Mouse (Mus musculus) limb, embryonic 15.5 days (tissue): ENCODE measurements around the gene Etl4. TPM values are rescaled to one million over a fixed set of nuclear protein-coding genes. Genes with fewer than 3 reads are reported as not detected.

ENCODE experiments used
- ATAC-seq: fragments of 200-750 bp; cut with Nextera tagmentation; 2 replicates; pipeline ENCODE4 v1.8.0; 2017; ENCODE audit warnings: low read depth, moderate TSS enrichment; ENCODE audit not compliant: insufficient number of reproducible peaks, low FRiP score, low TSS enrichment
- H3K27ac ChIP-seq: fragments of 300-500 bp; sonication (generic); 2 replicates; pipeline ENCODE4 v1.5.1; 2015; ENCODE audit warnings: moderate library complexity, mild to moderate bottlenecking, inconsistent platforms
- H3K27me3 ChIP-seq: fragments of 300-500 bp; sonication (generic); 2 replicates; pipeline ENCODE4 v1.6.1; 2015; ENCODE audit warnings: inconsistent platforms
- H3K36me3 ChIP-seq: fragments of 300-500 bp; sonication (generic); 2 replicates; pipeline ENCODE4 v1.6.1; 2015; ENCODE audit warnings: inconsistent platforms
- H3K4me1 ChIP-seq: fragments of 300-500 bp; sonication (generic); 2 replicates; pipeline ENCODE4 v1.6.1; 2015; ENCODE audit warnings: inconsistent platforms
- H3K4me2 ChIP-seq: fragments of 300-500 bp; sonication (generic); 2 replicates; pipeline ENCODE4 v1.6.1; 2015; ENCODE audit warnings: mild to moderate bottlenecking, inconsistent platforms
- H3K4me3 ChIP-seq: fragments of 300-500 bp; sonication (generic); 2 replicates; pipeline ENCODE4 v1.5.1; 2015; ENCODE audit warnings: mild to moderate bottlenecking, inconsistent platforms
- H3K9ac ChIP-seq: fragments of 300-500 bp; sonication (generic); 2 replicates; pipeline ENCODE4 v1.6.1; 2015; ENCODE audit warnings: inconsistent platforms
- H3K9me3 ChIP-seq: fragments of 300-500 bp; sonication (generic); 2 replicates; pipeline ENCODE4 v1.6.1; 2016; ENCODE audit warnings: inconsistent platforms
- WGBS: fragments of 180-500 bp; shearing (Covaris S2); methylation state at CpG from one replicate; pipeline ENCODE4 v1.1.7; 2015; 5-methylcytosine and 5-hydroxymethylcytosine counted together
- polyA plus RNA-seq: library from polyadenylated mRNA; unstranded; fragments of >200 nt; fragmentation: Nextera tagmentation; extraction: Ambion mirVana; gene quantifications from 2 replicates; pipeline ENCODE4 v1.2.1, GENCODE M21; 2015

The Etl4 gene
- polyA plus RNA-seq, 1 experiment from 2014 or later: 33.5 TPM

DNA sequence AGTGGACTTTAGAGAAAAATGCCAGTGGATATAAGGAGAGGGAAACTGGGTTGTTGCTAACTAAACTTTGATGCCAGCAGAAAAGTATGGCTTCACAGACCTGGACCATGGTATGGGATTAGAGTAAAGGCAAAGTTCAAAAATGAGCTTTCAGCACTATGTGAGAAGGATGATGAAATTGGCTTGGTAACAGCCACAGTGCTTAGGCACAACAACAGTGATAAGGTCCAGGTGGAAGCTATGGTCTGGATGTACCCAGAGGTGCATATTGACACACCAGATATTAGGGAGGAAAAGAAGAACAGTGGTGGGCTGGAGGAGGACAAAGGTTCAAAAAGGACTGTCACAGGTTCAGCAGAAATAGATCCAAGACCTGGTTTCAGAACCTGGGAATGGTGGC, 631.7 kb downstream of the Etl4 start:
- H3K9me3 ChIP-seq: no peaks in the 10 kb centered on the region
- no peak overlapping the region for H3K9ac ChIP-seq
- no peaks in the 10 kb centered on the region for H3K27me3 ChIP-seq
- H3K36me3 ChIP-seq: no peaks in the 10 kb centered on the region
- H3K4me1 ChIP-seq: peaks cover 2% of the 10 kb centered on the region
- no peak for ATAC-seq
- no peak overlapping the region for H3K4me3 ChIP-seq
- no peak overlapping the region for H3K4me2 ChIP-seq
- no peak overlapping the region for H3K27ac ChIP-seq

DNA sequence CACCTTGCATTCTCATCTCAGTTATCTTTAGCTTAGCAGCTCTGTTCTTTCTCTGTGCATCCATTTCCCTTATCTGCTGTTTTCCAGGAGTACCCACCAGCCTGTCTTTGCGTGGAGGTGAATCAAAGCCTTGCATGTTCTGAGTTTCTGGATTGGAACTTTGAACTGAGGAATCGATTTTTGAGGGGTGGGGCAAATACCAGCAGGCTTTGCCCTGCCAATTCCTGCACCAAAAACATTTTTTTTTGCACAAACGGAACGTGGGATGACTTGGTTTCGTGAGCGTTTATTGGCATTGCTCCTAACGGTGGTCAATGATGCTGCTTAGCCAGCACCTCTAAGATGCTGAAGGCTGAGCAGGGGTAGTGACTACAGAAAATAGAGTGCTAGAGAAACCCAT, 632.7 kb downstream of the Etl4 start:
- ATAC-seq: no peak
- Histone ChIP-seq H3K4me1 (peaks cover 12% of the 10 kb centered on the region), H3K9me3 (no peaks in the 10 kb centered on the region), H3K27me3 (no peaks in the 10 kb centered on the region), H3K4me2 (no peak overlapping the region), H3K4me3 (no peak overlapping the region), H3K27ac (no peak overlapping the region), H3K9ac (no peak overlapping the region), H3K36me3 (no peaks in the 10 kb centered on the region)
- 77% methylated on average over 7 of the region's 7 CpGs for WGBS

DNA sequence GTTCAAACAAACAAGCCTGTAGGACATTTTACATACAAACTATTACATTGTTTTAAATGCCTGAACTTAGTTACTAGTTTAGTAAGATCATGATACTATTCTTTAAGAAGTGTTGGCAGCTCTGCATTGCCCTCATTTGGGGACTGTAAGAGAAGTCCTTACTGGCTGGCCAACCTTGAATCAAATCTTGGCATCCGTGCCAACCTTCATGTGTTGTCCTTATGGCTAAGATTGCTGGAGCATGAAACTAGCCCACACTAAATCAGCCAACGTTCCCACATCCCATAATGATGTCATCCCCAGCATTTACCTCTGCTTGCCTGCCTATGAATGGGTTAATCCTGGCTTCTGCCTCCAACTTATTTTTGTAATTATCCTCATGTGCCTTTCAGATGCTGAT, 636.0 kb downstream of the Etl4 start:
- WGBS: 61% methylated on average over 2 of the region's 2 CpGs
- no peak overlapping the region for H3K27ac ChIP-seq

DNA sequence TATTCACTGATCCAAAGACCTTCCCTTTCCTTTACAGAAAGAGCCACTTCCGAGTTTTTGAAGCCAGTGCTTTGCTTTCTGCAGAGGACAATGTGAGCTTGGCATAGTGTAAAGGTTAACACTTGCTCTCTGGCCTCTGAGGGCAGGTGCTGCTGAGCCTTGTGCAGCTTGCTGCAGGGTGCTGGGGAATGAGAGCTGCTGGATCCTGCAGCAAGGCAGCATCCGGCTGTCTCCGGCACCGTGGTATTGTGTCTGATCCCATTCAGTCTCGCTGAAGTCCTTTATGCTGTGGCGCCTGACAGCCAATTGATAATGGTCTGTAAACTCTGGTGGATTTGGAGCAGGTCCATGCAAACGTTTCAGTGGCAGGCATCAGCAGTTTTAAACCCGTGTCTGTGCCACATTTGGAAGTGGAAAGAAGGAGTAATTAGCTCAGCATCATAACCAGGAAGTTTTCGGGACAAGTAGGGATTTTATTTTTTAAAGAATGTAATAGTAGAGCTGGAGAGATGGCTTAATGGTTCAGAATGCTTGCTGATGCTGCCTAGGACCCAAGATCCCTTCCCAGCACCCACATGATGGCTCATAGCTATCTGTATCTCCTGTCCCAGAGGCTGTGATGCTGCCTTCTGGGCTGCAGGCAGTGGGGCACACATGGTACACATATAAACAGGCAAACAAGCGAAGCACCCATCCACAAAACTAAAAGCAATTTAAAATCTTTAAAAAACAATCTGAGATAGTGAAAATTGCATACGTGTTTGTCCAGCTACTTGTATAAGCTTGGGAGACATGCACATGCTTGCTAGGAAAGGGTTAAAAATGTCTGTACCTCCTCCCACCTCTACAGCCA, 637.1 kb downstream of the Etl4 start:
- Histone ChIP-seq H3K36me3 (no peaks in the 10 kb centered on the region), H3K4me2 (peak overlapping the region; percentile 41), H3K27ac (peak overlapping the region; percentile 57), H3K9me3 (no peaks in the 10 kb centered on the region), H3K4me1 (peaks cover 18% of the 10 kb centered on the region), H3K9ac (no peak overlapping the region), H3K27me3 (no peaks in the 10 kb centered on the region), H3K4me3 (peak overlapping the region; percentile 25; the same call in 1 of the 2 replicates)
- 14% methylated on average over 11 of the region's 11 CpGs for whole genome bisulfite sequencing
- no peak for ATAC-seq

More for the DNA sequence above, 636.0 kb downstream of the Etl4 start:
- Histone ChIP-seq H3K27me3 (no peaks in the 10 kb centered on the region), H3K9ac (no peak overlapping the region), H3K9me3 (no peaks in the 10 kb centered on the region), H3K4me1 (peaks cover 18% of the 10 kb centered on the region), H3K36me3 (no peaks in the 10 kb centered on the region), H3K4me3 (no peak overlapping the region), H3K4me2 (no peak overlapping the region)
- no peak for ATAC-seq

DNA sequence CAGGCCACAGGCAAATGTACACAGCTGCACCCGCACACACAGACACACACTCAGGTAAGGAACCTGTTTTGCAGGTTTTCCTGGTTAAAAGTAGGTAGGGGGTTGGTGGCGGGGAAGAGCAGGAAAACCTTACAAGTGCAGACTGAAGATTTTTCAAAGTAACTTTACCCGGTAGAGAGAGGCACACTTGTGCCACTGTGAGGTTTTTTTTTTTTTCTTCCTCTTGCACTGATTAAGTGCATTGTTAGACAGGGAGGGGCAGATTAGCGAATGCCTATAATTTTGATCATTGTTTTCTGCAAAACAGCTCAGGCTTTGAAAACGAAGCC, 637.7 kb downstream of the Etl4 start:
- H3K4me2 ChIP-seq: peak overlapping the region; percentile 41
- no peak for ATAC-seq
- no peaks in the 10 kb centered on the region for H3K9me3 ChIP-seq
- peak overlapping the region; percentile 25 for H3K4me3 ChIP-seq
- H3K27ac ChIP-seq: peak overlapping the region; percentile 69
- 17% methylated on average over 5 of the region's 5 CpGs for WGBS
- H3K4me1 ChIP-seq: peaks cover 18% of the 10 kb centered on the region
- H3K9ac ChIP-seq: no peak overlapping the region
- no peaks in the 10 kb centered on the region for H3K27me3 ChIP-seq
- H3K36me3 ChIP-seq: no peaks in the 10 kb centered on the region

DNA sequence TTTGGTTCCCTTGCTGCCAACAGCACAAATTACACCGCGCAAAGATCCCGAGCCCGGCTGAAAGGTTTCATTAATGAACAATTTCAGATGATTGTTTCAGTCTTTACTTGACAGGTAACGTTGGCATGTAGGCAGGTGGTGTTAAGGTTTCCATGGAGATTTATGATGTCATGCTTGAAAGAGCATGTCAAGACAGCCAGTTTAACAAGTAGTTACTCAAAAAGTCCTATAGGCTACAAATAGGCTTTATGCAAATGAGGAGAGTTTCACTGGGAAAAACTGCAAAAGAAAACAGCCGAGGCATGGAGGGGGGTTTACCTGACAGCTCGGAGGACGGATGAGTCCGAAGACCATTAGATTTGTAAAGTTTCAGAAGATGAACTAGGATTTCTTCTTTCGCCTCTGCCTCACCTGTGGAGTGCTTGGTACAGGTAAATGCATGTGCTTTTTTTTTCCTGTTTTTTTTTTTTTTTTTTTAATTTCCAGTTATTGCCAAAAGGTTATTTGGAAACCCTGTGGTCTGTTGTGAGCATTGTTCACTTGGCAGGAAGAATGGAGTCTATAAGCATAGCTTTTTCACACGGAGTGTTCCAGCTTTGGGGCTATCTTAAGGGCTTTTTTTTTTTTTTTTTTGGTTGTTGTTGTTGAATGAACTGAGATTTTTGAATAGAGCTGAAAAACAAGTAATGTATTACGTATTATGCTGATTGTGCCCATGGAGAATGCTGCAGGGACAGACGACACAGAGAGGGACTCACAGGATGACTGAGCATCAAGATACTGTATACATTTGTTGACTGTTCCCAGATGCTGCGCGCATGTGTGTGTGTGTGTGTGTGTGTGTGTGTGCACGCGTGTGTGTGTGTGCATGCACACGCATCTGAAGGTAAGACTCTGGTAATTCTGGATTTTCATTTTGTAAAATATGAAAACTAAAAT, 638.4 kb downstream of the Etl4 start:
- H3K9ac ChIP-seq: no peak overlapping the region
- H3K4me3 ChIP-seq: peak overlapping the region; percentile 25
- peak overlapping the region; percentile 69 for H3K27ac ChIP-seq
- H3K27me3 ChIP-seq: no peaks in the 10 kb centered on the region
- peak overlapping the region; percentile 41 for H3K4me2 ChIP-seq
- ATAC-seq: no peak
- no peaks in the 10 kb centered on the region for H3K9me3 ChIP-seq
- peaks cover 18% of the 10 kb centered on the region for H3K4me1 ChIP-seq
- WGBS: 31% methylated on average over 18 of the region's 18 CpGs
- no peaks in the 10 kb centered on the region for H3K36me3 ChIP-seq

DNA sequence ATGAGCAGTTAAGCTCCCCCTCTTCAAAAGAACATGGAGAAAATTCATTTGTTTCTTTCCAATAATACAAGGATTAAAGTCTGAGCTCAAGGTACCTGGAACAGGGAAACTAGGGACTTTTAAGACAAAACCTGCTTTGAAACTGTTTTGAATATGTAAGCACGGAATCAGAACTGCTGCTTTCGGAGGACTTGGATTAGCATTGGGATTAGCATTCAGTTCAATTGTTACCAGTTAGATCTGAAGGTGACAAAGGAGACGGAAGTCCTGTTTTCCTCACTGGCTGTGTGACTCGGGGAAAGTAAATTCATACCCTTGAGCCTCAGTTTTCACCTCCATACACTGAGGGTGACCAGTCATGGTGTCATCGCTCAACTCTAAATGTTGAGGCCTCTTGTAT, 639.5 kb downstream of the Etl4 start:
- H3K36me3 ChIP-seq: no peaks in the 10 kb centered on the region
- no peak overlapping the region for H3K9ac ChIP-seq
- H3K27ac ChIP-seq: no peak overlapping the region
- peaks cover 18% of the 10 kb centered on the region for H3K4me1 ChIP-seq
- ATAC-seq: no peak
- H3K9me3 ChIP-seq: no peaks in the 10 kb centered on the region
- 0 out of 2 replicates have a peak overlapping the region, but pooled peaks have one; percentile 25 for H3K4me3 ChIP-seq
- no peaks in the 10 kb centered on the region for H3K27me3 ChIP-seq
- 57% methylated on average over 5 of the region's 5 CpGs for WGBS
- no peak overlapping the region for H3K4me2 ChIP-seq

DNA sequence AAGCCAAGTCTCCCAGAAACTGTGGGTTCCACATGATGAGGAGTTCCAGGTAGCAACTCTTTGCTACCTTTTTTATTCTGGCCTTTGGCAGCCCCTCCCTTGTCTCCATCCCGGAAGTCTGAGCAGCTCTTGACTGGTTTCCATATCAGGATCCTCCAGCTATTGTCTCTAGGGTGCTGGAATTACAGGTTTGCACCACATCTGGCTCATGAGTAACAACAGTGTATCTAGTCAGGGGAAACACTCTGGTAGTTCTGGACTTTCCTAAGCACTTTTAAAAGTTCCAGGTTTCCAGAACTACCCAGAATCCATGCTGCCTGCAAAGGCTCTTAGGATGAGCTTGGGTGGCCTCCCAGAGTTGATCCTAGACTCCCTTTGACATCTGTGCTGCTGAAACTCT, 640.4 kb downstream of the Etl4 start:
- WGBS: 65% methylated on average over 1 of the region's 1 CpGs
- Histone ChIP-seq H3K36me3 (no peaks in the 10 kb centered on the region), H3K9me3 (no peaks in the 10 kb centered on the region), H3K4me2 (no peak overlapping the region), H3K27ac (0 out of 2 replicates have a peak overlapping the region, but pooled peaks have one; percentile 12), H3K4me3 (no peak overlapping the region), H3K9ac (no peak overlapping the region), H3K27me3 (no peaks in the 10 kb centered on the region), H3K4me1 (peaks cover 18% of the 10 kb centered on the region)
- no peak for ATAC-seq

DNA sequence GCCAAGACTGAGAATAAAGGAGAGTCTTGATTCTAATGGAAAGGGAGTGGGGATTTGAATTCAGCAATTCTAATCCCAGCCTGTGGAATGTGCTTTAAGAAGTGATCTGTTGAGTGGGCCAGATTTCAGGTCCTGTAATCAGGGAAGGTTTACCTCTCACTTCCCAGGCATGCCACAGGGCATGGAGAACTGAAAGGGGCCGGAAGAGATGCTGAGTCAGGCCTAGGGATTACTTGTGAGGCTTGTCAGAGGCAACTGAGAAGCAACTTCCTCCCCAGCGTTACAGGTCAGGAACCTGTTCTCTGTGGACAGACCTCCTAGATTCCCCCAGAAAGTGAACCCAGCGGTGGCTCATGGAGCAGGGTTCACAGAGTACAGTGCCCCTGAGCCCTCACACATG, 646.1 kb downstream of the Etl4 start:
- no peak overlapping the region for H3K27ac ChIP-seq
- no peaks in the 10 kb centered on the region for H3K36me3 ChIP-seq
- H3K4me2 ChIP-seq: no peak overlapping the region
- H3K9ac ChIP-seq: no peak overlapping the region
- no peaks in the 10 kb centered on the region for H3K27me3 ChIP-seq
- H3K4me3 ChIP-seq: no peak overlapping the region
- no peaks in the 10 kb centered on the region for H3K9me3 ChIP-seq
- peaks cover 9% of the 10 kb centered on the region for H3K4me1 ChIP-seq
- ATAC-seq: no peak
- 56% methylated on average over 3 of the region's 3 CpGs for WGBS

DNA sequence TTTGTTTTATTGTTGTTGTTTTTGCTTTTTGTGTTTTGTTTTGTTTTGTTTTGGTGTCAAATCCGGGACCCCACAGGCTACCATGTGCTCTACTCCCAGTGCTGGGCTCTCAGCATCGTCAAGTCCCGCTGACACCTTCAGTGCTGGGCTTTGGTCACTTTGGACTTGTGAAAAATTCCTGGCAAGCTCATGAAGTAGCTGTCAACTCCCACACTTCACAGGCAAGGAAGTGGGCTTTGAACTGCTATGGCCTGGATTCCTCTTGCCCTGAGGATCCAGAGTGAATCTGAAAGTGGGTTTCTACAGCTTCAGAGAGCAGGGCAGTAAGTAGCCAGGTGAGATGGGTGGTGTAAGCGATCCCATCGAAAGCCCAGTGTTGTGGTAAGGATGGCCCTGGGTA, 649.5 kb downstream of the Etl4 start:
- Histone ChIP-seq H3K4me1 (peaks cover 9% of the 10 kb centered on the region), H3K27ac (peak overlapping the region; percentile 73; the same call in 1 of the 2 replicates), H3K4me3 (no peak overlapping the region), H3K4me2 (no peak overlapping the region), H3K36me3 (no peaks in the 10 kb centered on the region), H3K9me3 (no peaks in the 10 kb centered on the region), H3K9ac (no peak overlapping the region), H3K27me3 (no peaks in the 10 kb centered on the region)
- no peak for ATAC-seq
- whole genome bisulfite sequencing: 74% methylated on average over 5 of the region's 5 CpGs

DNA sequence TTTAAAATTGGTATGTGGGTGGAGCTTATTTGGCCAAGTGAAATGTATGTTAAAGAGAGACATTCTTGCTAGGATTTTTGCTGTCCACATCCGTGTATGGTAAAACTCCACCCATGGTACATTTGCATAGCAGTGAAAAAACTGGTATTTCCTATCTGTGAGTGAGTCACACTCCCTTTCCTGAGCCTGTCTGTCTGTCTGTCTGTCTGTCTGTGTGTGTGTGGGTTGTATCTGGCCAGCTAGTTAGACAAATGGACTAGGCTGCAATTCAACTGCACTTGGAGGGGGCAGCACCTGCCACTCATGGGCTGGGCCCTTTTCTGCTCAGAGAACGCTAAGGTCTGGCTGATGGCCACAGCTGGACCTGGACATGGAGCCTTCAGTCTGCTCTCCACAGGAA, 650.1 kb downstream of the Etl4 start:
- H3K4me1 ChIP-seq: peaks cover 9% of the 10 kb centered on the region
- no peak overlapping the region for H3K9ac ChIP-seq
- no peak for ATAC-seq
- no peaks in the 10 kb centered on the region for H3K36me3 ChIP-seq
- WGBS: 30% methylated on average over 2 of the region's 2 CpGs
- peak overlapping the region; percentile 73 for H3K27ac ChIP-seq
- H3K4me2 ChIP-seq: no peak overlapping the region
- no peaks in the 10 kb centered on the region for H3K27me3 ChIP-seq
- no peaks in the 10 kb centered on the region for H3K9me3 ChIP-seq
- H3K4me3 ChIP-seq: no peak overlapping the region

DNA sequence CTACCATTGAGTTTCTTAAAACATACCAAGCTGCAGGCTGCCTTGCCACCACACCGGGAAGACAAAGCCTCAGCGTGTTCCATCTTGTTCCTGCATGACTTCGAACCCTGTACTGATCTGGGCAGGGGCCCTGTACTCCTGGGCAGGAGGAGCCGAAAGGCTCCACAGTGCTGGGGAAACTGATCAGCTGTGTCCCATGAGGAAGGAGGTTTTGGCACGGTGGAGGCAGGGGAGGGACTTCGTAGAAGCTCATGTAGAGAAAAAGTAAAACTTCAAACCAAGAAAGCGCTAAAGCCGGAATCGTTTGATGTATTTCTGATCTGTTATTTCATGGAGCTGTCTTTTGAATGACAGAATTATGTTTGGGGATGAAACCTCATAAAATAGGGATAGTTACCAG, 651.0 kb downstream of the Etl4 start:
- H3K9ac ChIP-seq: no peak overlapping the region
- no peak overlapping the region for H3K4me3 ChIP-seq
- no peak for ATAC-seq
- H3K9me3 ChIP-seq: no peaks in the 10 kb centered on the region
- H3K27ac ChIP-seq: peak overlapping the region; percentile 18; the same call in 1 of the 2 replicates
- H3K4me1 ChIP-seq: peaks cover 9% of the 10 kb centered on the region
- no peak overlapping the region for H3K4me2 ChIP-seq
- no peaks in the 10 kb centered on the region for H3K27me3 ChIP-seq
- H3K36me3 ChIP-seq: no peaks in the 10 kb centered on the region
- WGBS: 78% methylated on average over 9 of the region's 9 CpGs
